Mouse (Mus musculus) gastrocnemius, postnatal 25 days (tissue): Measurements from ENCODE around the gene Frat1. TPM values are rescaled to one million over a fixed set of nuclear protein-coding genes. Genes with fewer than 3 reads are reported as not detected.
A peak's percentile ranks its signal among the peaks of the same experiment; 100 is the strongest.

Experiments
- DNase-seq: peaks from one replicate; pipeline ENCODE4 v3.0.0; 2022
- long read RNA-seq, 2 experiments: library from polyadenylated mRNA; stranded (forward); transcript quantifications; one replicate each; pipeline ENCODE4 v2.0.0; 2021
- total RNA-seq, 2 experiments: library from RNA; stranded (reverse); gene quantifications; 1 replicate in 1 of 2; 2 replicates in 1 of 2; pipeline ENCODE4 v1.2.3; 2021

Frat1 gene
- total RNA-seq: 1 to 10 TPM; 5.9 to 7.3 TPM
- long read RNA-seq, experiment 1: 0 reads
- long read RNA-seq, experiment 2, partial matches to known transcripts: 0 of 3 reads
- long read RNA-seq, experiment 2, other reads (novel, unspliced or antisense): 0 of 3 reads

DNA sequence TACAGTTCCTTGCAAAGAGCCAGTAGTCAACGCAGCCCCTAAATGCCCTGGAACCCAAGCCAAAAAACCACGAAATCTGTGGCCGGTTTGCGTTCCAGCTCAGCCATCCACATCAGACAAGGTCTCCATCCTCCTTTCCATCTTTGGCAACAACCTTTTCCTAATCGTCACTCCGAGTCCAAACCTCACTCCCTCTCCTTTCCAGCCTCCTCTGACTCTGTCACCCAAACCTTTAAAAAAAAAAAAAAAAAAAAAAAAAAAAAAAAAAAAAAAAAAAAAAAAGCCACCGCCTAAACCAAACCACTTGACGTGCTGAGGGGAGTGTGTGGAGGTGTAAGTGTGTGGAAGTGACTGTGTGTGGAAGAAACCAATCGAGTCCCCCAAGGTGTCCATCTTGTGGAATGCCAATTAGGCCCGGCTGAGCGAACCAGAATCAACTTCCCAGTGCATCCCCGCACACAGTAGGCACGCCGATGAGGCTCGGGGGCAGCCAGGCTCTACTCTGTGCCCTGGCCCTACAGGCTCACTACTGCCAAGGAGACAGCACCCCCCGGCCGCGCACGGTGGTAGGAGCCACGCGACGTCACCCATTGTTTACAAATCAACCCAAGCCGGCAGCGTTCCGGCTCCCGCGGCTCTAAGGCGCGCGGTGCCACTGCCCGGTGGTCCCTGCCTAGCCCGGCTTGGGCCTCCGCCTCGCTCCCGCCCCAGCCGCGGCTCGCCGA, at the start of gene Frat1:
TSS of gene Frat1 (plus strand) at position 590 of the 725 bp plus-strand sequence.
- DNase-seq: peak; percentile 84

DNA sequence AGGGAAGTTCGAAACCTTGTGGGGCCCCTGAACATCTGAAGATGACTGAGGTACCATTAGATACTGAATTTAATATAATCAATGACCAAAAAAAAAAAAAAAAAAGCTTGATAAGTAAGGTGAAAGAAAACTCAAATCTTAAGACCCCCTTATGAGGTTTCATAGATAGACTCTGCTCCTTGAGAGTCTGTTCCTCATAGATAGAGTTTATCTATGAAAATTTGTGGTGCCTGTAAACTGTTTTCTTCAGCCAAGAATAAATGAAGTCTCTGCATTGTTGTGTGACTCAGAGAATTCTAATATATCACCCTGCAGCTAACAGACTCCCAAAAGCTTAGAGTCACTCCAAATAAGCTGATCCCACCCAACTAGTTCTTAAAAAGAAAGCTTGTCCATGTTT, 42.9 kb upstream of the Frat1 start:
- no peak for DNase-seq

DNA sequence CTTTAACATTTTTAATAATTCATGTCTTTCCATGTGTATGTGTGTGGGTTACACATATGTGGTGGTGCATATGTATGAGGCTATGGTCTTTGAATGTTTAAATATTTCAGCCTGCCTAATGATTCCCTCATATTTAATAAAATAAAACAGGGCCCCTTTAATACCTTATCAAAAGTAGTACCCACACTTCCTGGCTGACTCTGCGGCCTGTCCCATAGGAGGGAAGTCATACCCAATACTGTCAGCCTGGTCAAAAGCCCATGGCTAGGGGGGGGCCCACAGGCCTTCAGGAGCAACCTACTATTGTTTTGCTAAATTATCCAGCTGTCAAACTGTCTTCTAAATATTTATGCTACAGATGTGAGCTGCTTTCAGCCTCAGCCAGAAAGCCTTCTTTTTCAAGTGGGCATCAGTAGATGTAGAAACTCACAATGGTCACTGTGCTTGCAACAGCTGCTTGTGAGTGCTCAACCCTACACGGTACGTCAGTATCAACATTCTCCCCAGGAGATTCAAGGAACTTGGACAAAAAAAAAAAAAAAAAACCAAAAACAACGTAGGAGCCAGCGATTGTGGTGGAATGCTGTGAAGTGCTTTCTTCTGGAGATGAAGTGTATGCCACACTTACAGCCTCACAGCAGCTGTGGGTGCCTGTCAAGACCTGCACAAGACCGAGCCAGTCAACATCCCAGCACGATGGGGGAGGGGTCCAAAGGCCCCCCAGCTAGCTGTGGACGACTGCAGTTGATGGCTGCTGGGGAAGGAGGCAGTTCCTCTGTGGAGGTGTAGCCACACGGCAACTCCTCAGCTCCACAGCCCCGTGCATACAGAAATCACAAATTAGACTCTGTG, 40.4 kb upstream of the Frat1 start:
- no peak for DNase-seq

DNA sequence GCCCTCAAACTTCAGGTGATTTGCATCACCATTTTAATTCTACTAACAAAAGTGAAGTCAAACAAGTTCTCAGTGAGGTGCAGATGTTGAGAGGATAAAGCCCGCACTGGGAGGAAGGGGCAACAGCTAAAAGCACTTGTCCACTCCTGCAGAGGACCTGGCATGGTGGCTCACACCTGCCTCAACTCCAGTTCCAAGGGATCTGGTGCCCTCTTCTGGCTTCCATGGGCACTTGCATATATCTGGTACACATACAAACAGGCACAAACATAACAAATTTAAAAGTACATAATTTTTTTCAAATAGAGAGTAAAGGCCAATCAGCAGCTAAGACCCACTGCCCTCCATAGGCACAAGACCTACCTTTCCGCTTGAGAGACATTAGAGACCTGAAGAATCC, 38.4 kb upstream of the Frat1 start:
- DNase-seq: no peak

DNA sequence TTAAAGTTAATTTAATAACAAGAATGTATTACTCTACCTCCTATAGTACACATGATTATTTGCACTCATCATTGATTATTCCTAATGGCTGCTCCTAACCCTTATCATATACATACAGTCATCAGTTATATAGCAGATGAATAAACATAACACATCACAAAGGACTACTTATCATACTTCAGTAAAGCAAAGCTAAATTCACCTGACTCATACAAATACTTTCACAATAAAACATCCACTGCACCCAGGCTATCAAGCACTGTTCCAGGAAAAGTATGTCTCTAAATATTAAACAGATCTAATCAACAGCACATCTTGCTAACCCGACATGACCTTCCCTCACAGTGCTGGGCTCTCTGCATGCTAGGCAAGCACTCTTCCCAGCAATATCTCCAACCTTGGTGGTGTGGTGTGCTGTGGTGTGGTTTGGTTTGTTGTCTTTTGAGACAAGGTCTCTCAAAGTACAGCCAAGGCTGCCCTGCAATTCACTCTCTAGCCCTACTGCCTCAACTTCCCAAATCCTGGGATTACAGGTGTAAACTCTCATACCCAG, 36.8 kb upstream of the Frat1 start:
- DNase-seq: no peak

DNA sequence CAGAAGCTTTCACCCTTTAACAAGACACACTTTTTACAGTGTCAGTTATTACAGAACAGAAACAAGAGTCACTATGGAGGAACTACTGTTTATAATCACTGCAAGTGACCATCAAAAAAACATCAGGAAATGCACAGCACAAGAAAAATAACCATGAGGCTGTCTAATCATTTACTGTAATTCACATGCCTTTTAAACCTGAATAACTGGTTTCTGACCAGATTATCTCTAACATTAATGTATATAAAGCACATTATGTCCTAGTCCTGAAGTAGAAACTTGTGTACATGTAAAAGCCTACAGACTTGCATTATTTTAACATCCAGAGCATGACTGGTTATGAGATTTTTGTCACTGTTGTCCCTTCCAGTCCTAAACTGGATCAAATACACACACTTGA, 35.8 kb upstream of the Frat1 start:
- no peak for DNase-seq

DNA sequence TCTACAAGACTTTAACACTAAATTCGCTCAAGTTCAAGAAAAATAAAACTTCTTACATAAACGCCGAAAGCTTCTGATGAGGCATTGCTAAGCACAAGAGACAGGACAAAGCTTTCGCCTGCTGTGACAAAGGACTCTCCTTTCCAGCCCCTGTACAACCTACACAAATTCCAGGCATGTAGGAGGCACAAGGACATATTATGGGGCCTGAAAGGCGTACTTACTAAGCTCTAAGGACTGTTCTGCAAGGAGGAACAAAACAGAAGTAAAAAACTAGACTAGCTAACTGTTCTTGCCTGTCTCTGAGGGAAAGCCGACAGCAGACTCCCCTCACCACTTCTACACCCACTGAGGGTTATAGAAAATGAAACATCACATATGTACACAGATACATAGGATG, 34.9 kb upstream of the Frat1 start:
- DNase-seq: no peak

DNA sequence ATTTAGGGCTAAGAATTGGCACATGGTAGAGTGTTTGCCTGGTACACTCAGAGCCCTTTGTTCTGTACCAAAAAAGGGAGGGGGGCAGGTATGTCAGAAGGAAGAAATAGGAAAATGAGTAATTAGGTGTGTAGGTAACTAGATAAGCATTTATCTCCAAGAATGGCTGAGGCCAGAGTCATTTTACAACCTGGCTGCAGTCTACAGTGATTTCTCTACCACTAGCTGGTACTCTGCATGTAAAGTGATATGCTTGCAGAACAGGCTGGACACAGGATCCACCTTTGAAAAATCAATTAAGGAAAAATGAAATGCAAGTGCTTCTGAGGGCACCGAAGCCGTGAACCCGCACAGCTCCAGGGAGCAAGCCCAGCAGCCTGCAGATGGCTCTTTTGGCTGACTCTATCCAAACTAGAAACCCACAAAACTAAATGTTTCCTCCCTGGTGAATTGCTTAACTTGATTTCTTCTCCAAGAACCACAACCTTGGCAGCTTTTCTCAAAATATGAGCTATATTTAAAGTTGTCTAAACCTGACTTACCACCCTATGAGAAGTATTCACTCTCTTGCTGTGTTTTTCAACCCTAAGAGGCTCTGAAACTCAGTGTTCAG, 33.5 kb upstream of the Frat1 start:
- no peak for DNase-seq

DNA sequence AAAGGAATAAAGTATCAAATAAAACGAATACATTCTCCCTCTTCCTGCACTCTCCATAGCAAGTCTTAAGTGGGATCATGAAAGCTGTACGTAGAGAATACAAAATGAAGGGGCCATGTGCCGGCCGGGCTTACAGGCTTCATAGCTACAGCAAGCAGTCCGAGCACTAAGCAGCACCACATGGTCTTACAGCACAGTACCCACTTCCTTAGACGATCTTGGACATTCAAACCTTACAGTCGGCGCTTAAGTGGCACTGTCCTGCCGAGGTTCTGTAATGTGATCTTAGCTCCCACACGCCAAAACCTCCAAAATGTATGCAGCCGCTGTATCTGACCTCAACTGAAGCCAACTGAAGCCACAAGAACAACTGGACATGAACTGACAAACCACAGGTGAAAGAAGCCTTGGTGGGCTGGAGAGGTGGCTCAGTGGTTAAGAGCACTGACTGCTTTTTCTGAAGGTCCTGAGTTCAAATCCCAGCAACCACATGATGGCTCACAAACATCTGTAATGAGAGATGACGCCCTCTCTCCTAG, 32.9 kb upstream of the Frat1 start:
- DNase-seq: no peak

DNA sequence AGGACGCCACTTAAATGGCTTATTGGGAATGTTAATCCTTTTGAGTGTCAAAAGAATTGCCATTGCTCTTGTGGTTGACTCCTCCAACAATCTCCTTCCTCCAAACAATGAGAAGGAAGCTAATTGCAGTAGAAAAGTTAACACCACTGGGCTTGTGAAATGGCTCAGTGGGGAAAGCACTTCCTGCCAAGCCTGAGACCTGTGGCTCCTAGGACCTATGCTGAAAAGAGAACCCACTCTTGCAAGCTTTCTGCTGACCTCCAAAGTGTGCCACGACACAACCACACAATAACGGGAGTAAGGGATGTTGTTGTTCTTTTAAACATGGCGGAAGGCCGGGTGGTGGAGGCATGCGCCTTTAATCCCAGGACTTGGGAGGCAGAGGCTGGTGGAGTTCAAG, 32.2 kb upstream of the Frat1 start:
- no peak for DNase-seq

DNA sequence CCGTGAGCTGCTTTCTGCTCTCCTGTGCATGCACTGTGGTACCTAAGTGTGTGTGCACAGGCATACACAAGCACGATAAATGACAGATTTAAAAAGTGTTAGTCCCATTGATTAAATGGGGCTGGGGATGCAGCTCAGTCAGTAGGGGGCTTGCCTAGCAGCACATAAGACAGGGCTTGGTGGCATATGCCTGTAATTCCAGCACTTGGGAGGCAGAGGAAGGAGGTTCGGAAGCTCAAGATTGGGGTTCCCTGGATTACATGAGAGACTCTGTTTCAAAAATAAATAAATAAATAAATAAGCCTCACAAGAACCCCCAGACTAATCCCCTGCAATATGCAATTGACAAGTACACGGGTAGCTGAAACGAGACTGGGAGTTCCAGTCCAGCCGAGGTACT, 29.3 kb upstream of the Frat1 start:
- DNase-seq: no peak

DNA sequence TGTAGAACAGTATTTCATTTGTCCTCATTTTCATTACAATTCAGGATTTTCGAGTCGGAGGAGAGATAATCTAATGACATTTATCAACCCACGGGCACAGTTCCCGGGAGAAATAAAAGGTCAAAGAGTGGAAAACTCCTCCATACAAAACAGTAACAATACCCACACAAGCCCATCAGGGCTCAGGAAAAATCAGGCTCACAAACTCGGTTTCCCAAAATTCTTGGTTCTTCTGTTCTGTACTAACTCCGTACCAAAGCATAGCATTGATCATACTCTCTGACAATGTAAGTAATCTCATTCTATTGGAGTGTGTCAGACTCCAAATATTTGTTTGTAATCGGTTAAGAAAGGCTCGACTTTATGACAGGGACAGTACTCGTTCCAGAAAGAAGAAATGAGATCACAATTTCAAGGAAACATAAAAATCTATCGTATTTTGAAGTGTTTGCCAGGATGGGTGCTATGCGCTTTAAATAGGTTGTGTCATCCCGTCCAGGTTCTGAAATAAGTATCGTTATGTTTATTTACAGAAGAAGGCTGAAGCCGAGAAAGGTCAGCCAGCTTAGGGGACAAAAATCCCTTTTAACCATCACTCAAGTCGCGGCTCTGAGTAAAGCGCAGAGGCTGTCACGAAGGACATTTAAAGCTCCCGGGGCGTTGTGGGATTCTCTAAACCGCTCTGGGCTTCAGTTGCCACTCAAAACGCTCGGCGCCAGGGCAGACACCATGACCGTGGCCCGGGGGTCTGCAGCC, 28.6 kb upstream of the Frat1 start:
- DNase-seq: no peak

DNA sequence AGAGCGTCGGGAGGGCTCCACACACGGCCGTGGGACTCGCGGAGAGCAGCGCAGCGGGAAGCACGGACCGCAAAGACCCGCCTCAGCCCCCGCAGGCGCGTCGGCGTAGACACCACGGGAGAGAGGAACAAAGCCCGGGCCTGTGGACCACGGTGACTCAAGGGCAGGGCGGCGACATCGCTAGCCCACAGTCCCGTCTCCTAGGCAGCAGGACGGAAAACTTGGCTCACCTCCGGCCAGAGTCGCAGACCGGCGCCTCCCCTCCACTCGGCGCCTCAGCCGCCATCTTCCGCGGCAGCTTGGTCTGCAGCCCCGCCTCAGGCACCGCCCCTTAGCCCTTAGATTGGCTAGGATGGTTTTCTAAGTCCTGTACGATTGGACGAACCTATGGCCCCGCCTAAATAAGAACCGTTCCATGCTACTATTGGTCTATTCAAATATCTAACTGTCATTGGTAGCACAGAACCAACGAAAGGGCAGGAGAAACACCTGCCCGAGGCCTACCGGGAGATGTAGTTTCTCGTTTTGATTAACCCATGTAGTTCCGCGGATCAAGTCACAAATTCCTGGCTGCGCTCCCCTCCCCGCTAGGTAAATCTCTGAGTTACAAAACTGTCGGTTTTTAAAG, 27.9 kb upstream of the Frat1 start, which contains the start of gene Arhgap19:
TSS of gene Arhgap19 (minus strand) at position 306 of the 628 bp plus-strand sequence.
- DNase-seq: peak; percentile 93

DNA sequence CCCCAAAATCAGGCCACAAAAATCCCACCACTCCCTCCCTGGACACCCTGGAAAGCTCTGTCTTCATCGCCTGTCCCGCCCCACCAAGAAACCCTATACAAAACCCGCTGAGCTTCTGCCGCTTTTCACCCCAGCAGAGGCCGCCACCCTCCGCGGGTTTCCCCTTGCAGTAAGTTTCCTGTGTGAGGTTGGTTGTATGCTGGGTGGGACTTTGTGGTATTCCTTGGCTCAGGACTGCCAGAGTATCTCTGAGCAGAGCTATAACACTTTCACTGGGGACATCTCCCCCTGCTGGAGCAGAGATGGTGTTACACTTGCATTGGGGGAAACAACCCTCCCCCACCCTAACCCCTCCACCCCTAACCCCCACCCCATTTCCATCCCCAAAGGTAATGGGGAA, 26.4 kb upstream of the Frat1 start:
- DNase-seq: no peak

DNA sequence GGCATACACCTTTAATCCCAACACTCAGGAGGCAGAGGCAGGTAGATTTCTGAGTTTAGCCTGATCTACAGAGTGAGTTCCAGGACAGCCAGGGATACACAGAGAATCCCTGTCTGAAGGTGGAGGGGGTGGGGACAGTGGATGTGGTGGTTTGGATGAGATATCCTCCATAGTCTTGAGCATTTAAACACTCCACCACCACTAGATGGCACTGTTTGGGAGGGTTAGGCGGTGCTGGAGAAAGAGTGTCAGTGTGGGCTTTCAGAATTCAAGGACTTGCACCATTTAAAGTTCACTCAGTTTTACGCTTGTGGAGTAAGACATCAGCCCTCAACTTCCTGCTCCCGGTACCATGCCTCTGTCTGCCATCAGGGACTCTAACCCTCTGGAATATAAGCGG, 23.9 kb upstream of the Frat1 start:
- no peak for DNase-seq

DNA sequence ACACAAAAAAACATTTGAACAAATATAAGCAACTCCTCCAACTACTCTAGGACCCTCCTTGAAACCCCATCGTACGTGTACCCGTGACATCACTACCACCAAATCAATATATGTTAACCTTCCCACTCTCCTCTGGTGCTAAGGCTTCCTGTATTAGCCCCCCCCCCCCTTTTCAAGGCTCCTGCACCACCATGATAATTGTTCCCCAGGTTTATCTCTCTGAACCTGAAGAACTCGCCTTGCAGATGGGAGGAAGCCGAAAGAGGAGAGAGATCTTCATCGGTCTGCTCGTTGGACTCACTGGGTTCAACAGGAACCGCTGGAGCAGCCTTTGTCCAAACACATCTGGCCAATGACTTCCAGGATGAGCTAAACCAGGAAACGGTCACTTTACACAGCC, 22.3 kb upstream of the Frat1 start:
- no peak for DNase-seq

DNA sequence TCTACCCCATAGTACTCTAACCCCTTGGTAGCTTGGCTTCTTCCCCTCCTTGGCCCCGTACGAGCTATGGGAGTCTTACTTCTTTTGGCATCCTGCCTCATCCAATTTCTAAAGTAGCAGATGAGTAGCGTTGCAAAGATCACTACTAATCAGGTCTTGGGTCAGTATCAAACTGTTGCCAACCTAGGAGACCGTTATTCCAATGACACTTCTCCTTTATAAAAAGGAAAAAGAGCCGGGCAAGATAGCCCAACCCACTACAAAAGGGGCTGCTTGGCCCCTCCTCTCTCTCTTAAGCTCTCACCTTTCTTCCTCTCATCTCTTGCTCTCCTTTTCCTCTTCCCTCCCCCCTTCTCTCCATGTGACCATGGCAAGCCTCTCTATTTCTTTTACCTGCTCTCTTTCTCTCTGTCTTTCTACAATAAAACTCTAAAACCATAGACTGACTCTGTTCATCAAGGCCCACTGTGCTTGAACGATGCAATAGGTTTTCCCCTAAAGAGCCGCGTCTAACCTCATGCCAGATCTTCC, 21.6 kb upstream of the Frat1 start:
- DNase-seq: no peak

DNA sequence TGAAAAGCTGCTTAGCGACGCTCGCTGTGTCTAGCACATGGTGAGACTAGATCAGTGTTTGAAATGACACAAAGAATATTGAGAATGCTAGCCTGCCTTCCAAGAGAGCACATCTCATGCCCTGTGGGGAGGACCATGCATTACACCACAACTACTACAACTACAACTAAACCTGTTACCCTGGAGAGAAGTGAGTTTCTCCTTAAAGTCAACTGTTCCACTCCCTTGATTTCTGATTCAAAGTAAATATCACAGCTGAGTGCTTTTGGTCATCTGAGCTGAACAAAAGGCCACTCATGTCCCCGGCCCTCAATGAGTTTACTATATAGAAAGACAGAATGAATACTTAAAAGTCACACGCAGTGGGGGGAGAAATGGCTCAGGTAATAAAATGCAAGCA, 19.7 kb upstream of the Frat1 start:
- DNase-seq: no peak

DNA sequence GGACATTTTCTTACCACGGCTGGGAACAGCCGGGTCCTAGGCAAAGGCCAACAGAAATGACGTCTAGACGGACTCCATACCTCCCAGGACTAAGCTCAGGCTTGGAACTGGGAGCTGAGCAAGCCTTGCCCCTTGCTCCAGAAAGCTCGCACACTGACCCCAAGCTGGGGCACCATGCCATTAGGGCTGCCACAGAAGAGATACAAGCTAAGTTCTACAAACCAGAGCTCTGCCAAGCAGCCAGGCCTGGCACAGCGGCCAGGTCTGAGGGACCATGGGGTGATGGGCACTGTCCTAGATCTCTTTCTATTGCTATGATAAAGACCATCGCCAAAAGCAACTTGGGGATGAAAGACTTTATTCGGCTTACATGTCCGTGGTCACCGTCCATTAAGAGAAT, 17.2 kb upstream of the Frat1 start:
- DNase-seq: peak; percentile 28

DNA sequence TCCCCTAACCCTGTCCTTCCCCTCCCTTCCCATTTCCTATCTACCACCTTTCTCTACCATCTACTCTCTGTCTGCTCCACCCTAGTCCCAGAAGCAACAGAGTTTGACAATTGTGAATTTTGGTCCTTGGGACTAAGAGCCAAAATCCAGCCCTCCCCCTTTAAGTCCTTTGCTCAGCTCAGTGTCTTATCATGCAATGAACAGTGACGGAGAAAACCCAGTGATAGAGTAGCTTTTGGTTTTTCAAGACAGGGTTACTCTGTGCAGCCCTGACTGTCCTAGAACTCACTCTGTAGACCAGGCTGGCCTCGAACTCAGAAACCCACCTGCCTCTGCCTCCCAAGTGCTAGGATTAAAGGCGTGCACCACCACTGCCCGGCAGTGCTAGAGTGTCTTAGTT, 16.4 kb upstream of the Frat1 start:
- no peak for DNase-seq

DNA sequence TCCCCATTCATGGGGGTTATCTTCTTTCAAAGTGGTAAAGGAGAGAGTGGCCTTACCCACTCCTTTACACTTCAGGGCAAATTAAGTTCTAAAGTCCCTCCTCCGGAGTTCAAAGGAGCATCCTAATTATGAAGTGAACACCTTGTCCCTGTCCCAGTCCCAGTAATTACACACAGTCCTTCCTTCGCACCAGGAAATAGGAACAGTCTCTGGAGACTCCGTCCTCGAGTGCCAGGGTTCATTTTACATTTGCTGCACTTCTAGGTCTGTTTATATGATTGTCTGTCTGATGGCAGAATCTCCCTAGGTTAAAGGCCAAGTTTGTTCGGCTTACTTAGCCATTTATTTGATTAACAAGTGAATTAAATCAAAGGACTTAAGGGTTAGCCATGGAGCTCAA, 13.4 kb upstream of the Frat1 start:
- no peak for DNase-seq
